Mouse (Mus musculus): ENCODE results near the gene Fbxo17. TPM values are rescaled to one million over a fixed set of nuclear protein-coding genes. Genes with fewer than 3 reads are reported as not detected.
"Not testable (repeated sequence)": the region's sequence is repeated elsewhere in the genome, so short reads cannot be mapped to it uniquely, and the experiment has no call there.

The Fbxo17 gene
- polyA plus RNA-seq, 1 experiment from 2014 or later, result 2.3 TPM

GRCm38 (mm10) chr7:28692545-28693320 lies 23.9 kb upstream of the Fbxo17 start, which contains the start of gene Fbxo27:
Gene Fbxo27, plus strand, starts transcription at chr7:28692849.
- no peaks in the 10 kb centered on the region for H3K9me3 ChIP-seq (ENCODE audit: control insufficient read depth, low read length)
- WGBS, result 25% methylated on average over 30 of the region's 30 CpGs
- peaks cover 7% of the 10 kb centered on the region; the same call in 1 of the 2 replicates for H3K4me1 ChIP-seq (replicated peaks; ENCODE audit: control insufficient read depth, insufficient read depth, low read length)
- H3K4me3 ChIP-seq (replicated peaks; ENCODE audit: low read length), result peak within 1 kb of the TSS; percentile 49
- DNase-seq (ENCODE audit: low spot score) (no peak), ATAC-seq (ENCODE audit: low FRiP score) (peak; percentile 66)
- H3K4me2 ChIP-seq (replicated peaks), result peak within 1 kb of the TSS; percentile 87
- H3K36me3 ChIP-seq (replicated peaks; ENCODE audit: control insufficient read depth, insufficient read depth), result no peaks in the 10 kb centered on the region
- no peak within 1 kb of the TSS for H3K27ac ChIP-seq
- peaks cover 5% of the 10 kb centered on the region; the same call in 1 of the 2 replicates for H3K27me3 ChIP-seq (ENCODE audit: control insufficient read depth, insufficient read depth, low read length)
- H3K9ac ChIP-seq, result peak within 1 kb of the TSS; percentile 68

GRCm38 (mm10) chr7:28693321-28693966 lies 23.2 kb upstream of the Fbxo17 start:
- under 1% methylated on average over 38 of the region's 38 CpGs for WGBS
- peak; percentile 76 for DNase-seq (ENCODE audit: low spot score)

GRCm38 (mm10) chr7:28694423-28694822 lies 22.2 kb upstream of the Fbxo17 start:
- no peaks in the 10 kb centered on the region for H3K9me3 ChIP-seq (ENCODE audit: control insufficient read depth, low read length)
- H3K27me3 ChIP-seq (ENCODE audit: control insufficient read depth, insufficient read depth, low read length), result peaks cover 5% of the 10 kb centered on the region; the same call in 1 of the 2 replicates
- peak overlapping the region; percentile 87 for H3K4me2 ChIP-seq (replicated peaks)
- H3K4me3 ChIP-seq (replicated peaks; ENCODE audit: low read length), result no peak overlapping the region
- no peaks in the 10 kb centered on the region for H3K36me3 ChIP-seq (replicated peaks; ENCODE audit: control insufficient read depth, insufficient read depth)
- no peak overlapping the region for H3K9ac ChIP-seq
- peaks cover 7% of the 10 kb centered on the region; the same call in 1 of the 2 replicates for H3K4me1 ChIP-seq (replicated peaks; ENCODE audit: control insufficient read depth, insufficient read depth, low read length)
- ATAC-seq (ENCODE audit: low FRiP score) (no peak), DNase-seq (ENCODE audit: low spot score) (no peak)
- H3K27ac ChIP-seq, result no peak overlapping the region
- 7% methylated on average over 14 of the region's 14 CpGs for WGBS

More at GRCm38 (mm10) chr7:28693321-28693966, 23.2 kb upstream of the Fbxo17 start:
- H3K27me3 ChIP-seq (ENCODE audit: control insufficient read depth, insufficient read depth, low read length), result peaks cover 5% of the 10 kb centered on the region; the same call in 1 of the 2 replicates
- no peak overlapping the region for H3K27ac ChIP-seq
- H3K4me2 ChIP-seq (replicated peaks), result peak overlapping the region; percentile 87
- peak; percentile 89 for ATAC-seq (ENCODE audit: low FRiP score)
- peak overlapping the region; percentile 68 for H3K9ac ChIP-seq
- peaks cover 7% of the 10 kb centered on the region; the same call in 1 of the 2 replicates for H3K4me1 ChIP-seq (replicated peaks; ENCODE audit: control insufficient read depth, insufficient read depth, low read length)
- no peaks in the 10 kb centered on the region for H3K9me3 ChIP-seq (ENCODE audit: control insufficient read depth, low read length)
- H3K4me3 ChIP-seq (replicated peaks; ENCODE audit: low read length), result peak overlapping the region; percentile 49
- no peaks in the 10 kb centered on the region for H3K36me3 ChIP-seq (replicated peaks; ENCODE audit: control insufficient read depth, insufficient read depth)

GRCm38 (mm10) chr7:28694966-28695511 lies 21.6 kb upstream of the Fbxo17 start:
- WGBS, result 68% methylated on average over 8 of the region's 8 CpGs
- ATAC-seq (ENCODE audit: low FRiP score) (no peak), DNase-seq (ENCODE audit: low spot score) (no peak)

GRCm38 (mm10) chr7:28697277-28697676 lies 19.3 kb upstream of the Fbxo17 start:
- no peak overlapping the region for H3K4me2 ChIP-seq (replicated peaks)
- DNase-seq (ENCODE audit: low spot score) (no peak), ATAC-seq (ENCODE audit: low FRiP score) (no peak)
- no peak overlapping the region for H3K9ac ChIP-seq
- H3K36me3 ChIP-seq (replicated peaks; ENCODE audit: control insufficient read depth, insufficient read depth), result no peaks in the 10 kb centered on the region
- H3K4me1 ChIP-seq (replicated peaks; ENCODE audit: control insufficient read depth, insufficient read depth, low read length), result peaks cover 7% of the 10 kb centered on the region; the same call in 1 of the 2 replicates
- H3K4me3 ChIP-seq (replicated peaks; ENCODE audit: low read length), result no peak overlapping the region
- no peak overlapping the region for H3K27ac ChIP-seq
- 93% methylated on average over 11 of the region's 11 CpGs for WGBS
- peaks cover 5% of the 10 kb centered on the region; the same call in 1 of the 2 replicates for H3K27me3 ChIP-seq (ENCODE audit: control insufficient read depth, insufficient read depth, low read length)
- no peaks in the 10 kb centered on the region for H3K9me3 ChIP-seq (ENCODE audit: control insufficient read depth, low read length)

More at GRCm38 (mm10) chr7:28694966-28695511, 21.6 kb upstream of the Fbxo17 start:
- Histone ChIP-seq H3K4me3 (replicated peaks; ENCODE audit: low read length) (no peak overlapping the region), H3K4me2 (replicated peaks) (no peak overlapping the region), H3K4me1 (replicated peaks; ENCODE audit: control insufficient read depth, insufficient read depth, low read length) (peaks cover 7% of the 10 kb centered on the region; the same call in 1 of the 2 replicates), H3K9me3 (ENCODE audit: control insufficient read depth, low read length) (no peaks in the 10 kb centered on the region), H3K27ac (no peak overlapping the region), H3K27me3 (ENCODE audit: control insufficient read depth, insufficient read depth, low read length) (peaks cover 5% of the 10 kb centered on the region; the same call in 1 of the 2 replicates), H3K36me3 (replicated peaks; ENCODE audit: control insufficient read depth, insufficient read depth) (no peaks in the 10 kb centered on the region), H3K9ac (no peak overlapping the region)

- ATAC-seq (ENCODE audit: low FRiP score) (no peak), DNase-seq (ENCODE audit: low spot score) (no peak)
- no peaks in the 10 kb centered on the region for H3K36me3 ChIP-seq (replicated peaks; ENCODE audit: control insufficient read depth, insufficient read depth)
- H3K9ac ChIP-seq, result no peak overlapping the region
- H3K9me3 ChIP-seq (ENCODE audit: control insufficient read depth, low read length), result no peaks in the 10 kb centered on the region
- no peak overlapping the region for H3K27ac ChIP-seq
- no peak overlapping the region for H3K4me2 ChIP-seq (replicated peaks)
- WGBS, result 98% methylated on average over 4 of the region's 4 CpGs
- no peaks in the 10 kb centered on the region for H3K4me1 ChIP-seq (replicated peaks; ENCODE audit: control insufficient read depth, insufficient read depth, low read length)
- no peaks in the 10 kb centered on the region; the same call in 1 of the 2 replicates for H3K27me3 ChIP-seq (ENCODE audit: control insufficient read depth, insufficient read depth, low read length)
- H3K4me3 ChIP-seq (replicated peaks; ENCODE audit: low read length), result no peak overlapping the region
Observed at GRCm38 (mm10) chr7:28700269-28700668, 16.3 kb upstream of the Fbxo17 start.

- ATAC-seq (ENCODE audit: low FRiP score); H3K9me3 ChIP-seq (ENCODE audit: control insufficient read depth, low read length); H3K4me3 ChIP-seq (replicated peaks; ENCODE audit: low read length); H3K9ac ChIP-seq; H3K27ac ChIP-seq; H3K27me3 ChIP-seq (ENCODE audit: control insufficient read depth, insufficient read depth, low read length); H3K4me2 ChIP-seq (replicated peaks); DNase-seq (ENCODE audit: low spot score); H3K36me3 ChIP-seq (replicated peaks; ENCODE audit: control insufficient read depth, insufficient read depth); H3K4me1 ChIP-seq (replicated peaks; ENCODE audit: control insufficient read depth, insufficient read depth, low read length): not testable (repeated sequence)
- WGBS, result 96% methylated on average over 12 of the region's 12 CpGs
Observed at GRCm38 (mm10) chr7:28701306-28701705, 15.3 kb upstream of the Fbxo17 start.

GRCm38 (mm10) chr7:28702601-28703143 lies 13.9 kb upstream of the Fbxo17 start:
- no peaks in the 10 kb centered on the region for H3K36me3 ChIP-seq (replicated peaks; ENCODE audit: control insufficient read depth, insufficient read depth)
- no peak overlapping the region for H3K9ac ChIP-seq
- H3K27me3 ChIP-seq (ENCODE audit: control insufficient read depth, insufficient read depth, low read length), result no peaks in the 10 kb centered on the region
- DNase-seq (ENCODE audit: low spot score), result no peak
- no peak for ATAC-seq (ENCODE audit: low FRiP score)
- H3K27ac ChIP-seq, result no peak overlapping the region
- H3K4me1 ChIP-seq (replicated peaks; ENCODE audit: control insufficient read depth, insufficient read depth, low read length), result no peaks in the 10 kb centered on the region
- WGBS, result 76% methylated on average over 9 of the region's 9 CpGs
- H3K9me3 ChIP-seq (ENCODE audit: control insufficient read depth, low read length), result no peaks in the 10 kb centered on the region
- H3K4me3 ChIP-seq (replicated peaks; ENCODE audit: low read length), result no peak overlapping the region
- no peak overlapping the region for H3K4me2 ChIP-seq (replicated peaks)

GRCm38 (mm10) chr7:28709454-28709853 lies 7.2 kb upstream of the Fbxo17 start:
- no peaks in the 10 kb centered on the region for H3K9me3 ChIP-seq (ENCODE audit: control insufficient read depth, low read length)
- H3K4me1 ChIP-seq (replicated peaks; ENCODE audit: control insufficient read depth, insufficient read depth, low read length), result no peaks in the 10 kb centered on the region
- no peak overlapping the region for H3K4me2 ChIP-seq (replicated peaks)
- H3K27ac ChIP-seq, result no peak overlapping the region
- H3K9ac ChIP-seq, result no peak overlapping the region
- H3K27me3 ChIP-seq (ENCODE audit: control insufficient read depth, insufficient read depth, low read length), result no peaks in the 10 kb centered on the region
- H3K4me3 ChIP-seq (replicated peaks; ENCODE audit: low read length), result no peak overlapping the region
- H3K36me3 ChIP-seq (replicated peaks; ENCODE audit: control insufficient read depth, insufficient read depth), result no peaks in the 10 kb centered on the region
- ATAC-seq (ENCODE audit: low FRiP score) (no peak), DNase-seq (ENCODE audit: low spot score) (no peak)

Data from hindbrain, embryonic 14.5 days (tissue).